Mouse (Mus musculus) mouse embryonic stem cell (cell line): ENCODE measurements around the gene Nfatc3.

Experiments used
- in situ Hi-C, 2 experiments: fragments of 300-500 bp; cut with MboI; formaldehyde crosslinking; loops; 1 replicate in 1 of 2; 3 replicates in 1 of 2; pipeline ENCODE4 v1.14.3; 2019 to 2020; ENCODE audit warnings: low sequenced_read_pairs in 2 of 2, low pct_unique_long_range_greater_than_20kb in 1 of 2, mixed read lengths in 1 of 2; ENCODE audit not compliant: unreplicated experiment in 1 of 2

The Nfatc3 gene

DNA sequence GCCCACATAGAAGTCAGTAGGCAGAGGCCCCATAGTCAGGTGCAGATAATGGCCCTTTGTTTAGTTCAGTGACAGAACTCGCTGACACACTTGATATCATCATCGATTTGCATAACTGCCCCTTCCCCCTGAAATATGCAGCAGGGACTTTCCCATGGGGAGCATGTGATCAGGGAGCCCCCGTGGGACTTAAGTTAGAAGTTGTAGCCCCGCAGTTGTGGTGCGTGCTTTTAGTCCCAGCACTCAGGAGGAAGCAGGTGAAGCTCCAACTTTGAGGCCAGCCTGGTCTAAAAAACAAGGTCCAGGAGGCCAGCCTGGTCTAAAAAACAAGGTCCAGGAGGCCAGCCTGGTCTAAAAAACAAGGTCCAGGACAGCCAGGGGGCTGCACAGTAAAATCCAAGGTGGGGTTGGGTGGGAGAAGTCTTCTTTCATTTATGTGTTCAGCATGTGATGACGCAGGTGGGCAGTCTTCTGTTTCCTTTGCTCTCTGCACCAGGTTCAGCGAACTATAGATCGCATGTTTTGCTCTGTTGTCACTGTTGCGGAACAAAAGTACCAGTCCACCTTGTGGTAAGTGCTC is 6.0 kb upstream of the Nfatc3 start:
- in situ Hi-C loops, result no loop called here

- in situ Hi-C loops, result no loop called here
Observed at GRCm38 (mm10) chr8:106054190-106054811, 4.3 kb upstream of the Nfatc3 start.

DNA sequence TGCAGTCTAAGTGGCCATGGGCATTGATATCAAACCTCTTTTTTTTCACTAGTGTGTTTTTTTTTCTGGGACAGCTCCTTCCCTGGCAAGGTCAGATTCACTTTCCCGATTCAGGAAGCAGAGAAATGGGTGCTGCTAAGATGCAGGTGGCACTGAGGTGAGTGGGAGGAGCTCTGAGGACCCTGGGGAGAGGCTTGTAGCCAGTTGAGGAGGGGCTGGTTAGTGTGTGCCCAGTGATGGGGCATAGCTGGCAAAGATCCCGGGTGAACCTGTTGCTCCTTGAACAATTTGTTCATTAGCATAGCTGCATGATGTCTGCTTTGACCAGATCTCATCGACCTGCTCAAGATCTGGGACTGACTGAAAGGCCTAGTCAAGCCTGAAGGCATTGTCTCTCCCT is 3.6 kb upstream of the Nfatc3 start:
- in situ Hi-C loops, result no loop called here

DNA sequence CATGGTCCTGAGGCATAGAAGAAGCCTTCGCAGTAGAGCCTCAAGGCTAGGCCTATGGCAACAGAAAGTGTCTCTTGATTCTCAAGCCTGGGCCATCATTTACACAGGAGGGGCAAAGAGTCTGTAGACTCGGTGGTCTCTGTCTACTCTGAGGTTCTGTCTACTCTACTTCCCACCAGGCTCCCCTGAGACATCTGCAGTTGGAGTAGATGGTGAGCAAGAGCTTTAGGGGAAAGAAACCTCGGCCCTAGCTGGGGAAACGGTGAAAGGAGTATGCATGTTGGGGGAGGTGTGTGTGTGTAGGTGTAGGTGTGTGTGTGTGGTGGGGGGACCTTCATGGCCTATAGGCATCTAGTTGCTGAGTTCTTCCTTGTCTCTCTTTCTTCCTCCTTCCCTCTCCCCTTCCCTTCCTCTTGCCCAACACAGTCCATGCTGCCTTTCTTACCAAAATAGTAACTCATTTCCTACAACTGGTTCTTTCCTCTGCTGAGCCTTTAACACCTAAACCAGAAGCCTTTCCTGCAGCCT is 2.1 kb upstream of the Nfatc3 start:
- in situ Hi-C loops, result no loop called here

- in situ Hi-C loops, result no loop called here
Observed at GRCm38 (mm10) chr8:106059613-106060371, 1.2 kb downstream of the Nfatc3 start.

DNA sequence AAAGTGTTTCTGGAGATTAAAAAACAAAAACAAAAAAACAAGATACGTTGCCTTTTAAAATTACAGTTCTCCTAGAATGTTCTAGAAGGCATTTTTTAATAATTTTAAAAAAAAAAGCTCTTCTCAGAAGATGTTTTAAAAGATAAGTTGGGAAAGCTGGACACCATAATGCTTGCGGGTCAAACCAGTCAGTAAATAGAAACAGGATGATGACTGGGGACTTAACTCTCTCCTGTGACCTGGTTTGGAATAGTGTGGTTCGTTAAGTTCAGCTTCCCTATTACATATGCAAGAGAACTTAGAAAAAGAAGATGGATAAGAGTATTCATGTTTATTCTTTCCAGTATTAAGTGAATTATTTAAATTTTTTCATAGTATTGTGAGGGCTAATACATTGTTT is 1.9 kb downstream of the Nfatc3 start:
- in situ Hi-C loops, result no loop called here

DNA sequence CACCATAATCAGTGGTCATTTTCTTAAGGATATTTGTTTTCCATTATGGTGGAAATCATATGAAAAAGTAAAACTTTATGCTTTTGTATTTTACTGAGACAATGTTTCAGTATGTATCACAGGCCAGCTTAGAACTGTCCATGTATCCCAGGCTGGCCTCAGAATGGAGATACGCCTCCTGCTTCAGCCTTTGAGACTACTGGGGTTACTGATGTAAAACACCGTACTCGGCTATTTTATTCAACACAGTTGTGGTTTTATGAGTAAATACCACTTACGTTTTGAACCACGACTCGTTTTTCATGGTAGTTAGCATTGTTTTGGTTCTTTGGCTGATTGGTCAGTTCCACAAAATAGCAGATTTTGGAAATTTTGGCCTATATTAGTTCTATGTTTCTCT is 3.0 kb downstream of the Nfatc3 start:
- in situ Hi-C loops, result no loop called here

GRCm38 (mm10) chr8:106063046-106063445 is 4.4 kb downstream of the Nfatc3 start:
- in situ Hi-C loops, result no loop called here

DNA sequence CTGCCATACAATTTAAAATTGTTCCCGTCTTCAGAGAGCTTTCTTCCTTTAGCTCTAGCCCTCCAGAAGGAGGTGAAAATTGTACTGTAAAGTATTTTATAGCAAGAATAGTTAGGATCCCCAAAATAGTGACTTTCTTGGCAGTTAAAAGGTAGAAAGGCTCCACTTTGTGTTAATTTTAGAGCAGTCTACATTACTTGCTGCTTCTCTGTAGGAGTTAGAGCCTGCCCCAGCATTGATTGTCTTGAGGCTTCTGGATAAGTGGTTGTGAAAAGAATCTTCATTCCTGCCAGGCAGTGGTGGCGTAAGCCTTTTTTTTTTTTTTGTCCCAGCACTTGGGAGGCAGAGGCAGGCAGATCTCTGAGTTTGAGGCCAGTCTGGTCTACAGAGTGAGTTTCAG is 8.1 kb downstream of the Nfatc3 start:
- in situ Hi-C loops, result no loop called here

DNA sequence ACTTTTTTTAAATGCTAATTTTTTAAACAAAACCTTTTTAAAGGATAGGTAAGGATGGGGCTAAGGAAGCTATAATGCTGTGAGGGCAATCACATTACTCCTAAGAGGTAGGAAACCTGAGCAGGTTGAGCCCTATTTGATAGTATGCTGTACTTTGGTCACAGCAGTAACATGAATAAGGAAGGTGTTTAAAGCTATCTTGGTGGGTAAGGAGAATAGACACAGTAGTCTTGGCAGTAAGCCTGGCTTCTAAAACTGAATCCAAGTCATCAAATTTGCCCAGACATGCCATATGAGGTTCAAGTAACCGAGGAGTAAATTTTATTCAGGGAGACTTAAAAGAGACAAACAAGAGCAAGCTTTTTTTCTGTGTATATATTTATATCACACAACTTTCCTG is 10.9 kb downstream of the Nfatc3 start:
- in situ Hi-C loops, result no loop called here

- in situ Hi-C loops, result no loop called here
Observed at GRCm38 (mm10) chr8:106072113-106072512, 13.5 kb downstream of the Nfatc3 start.

DNA sequence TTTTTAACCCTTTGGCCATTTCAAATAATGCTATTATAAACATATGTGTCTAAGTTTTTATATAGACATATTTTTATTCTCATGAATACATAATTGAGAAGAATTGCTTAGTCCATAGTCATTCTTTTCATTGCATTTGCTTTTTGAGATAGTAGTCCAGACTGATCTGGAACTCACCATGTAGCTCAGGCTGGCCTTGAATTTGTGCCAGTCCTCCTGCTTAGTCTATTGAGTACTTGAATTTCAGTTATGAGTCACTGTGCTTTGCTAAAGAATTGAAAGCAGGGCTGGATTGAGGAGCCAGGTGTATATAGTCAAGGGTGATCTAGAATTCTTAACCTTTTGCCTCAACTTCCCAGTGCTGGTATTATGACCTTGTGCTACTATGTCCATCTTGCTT is 15.6 kb downstream of the Nfatc3 start:
- in situ Hi-C loops, result no loop called here

- in situ Hi-C loops, result no loop called here
Observed at GRCm38 (mm10) chr8:106074659-106075058, 16.0 kb downstream of the Nfatc3 start.

GRCm38 (mm10) chr8:106075161-106075862 is 16.7 kb downstream of the Nfatc3 start:
- in situ Hi-C loops, result no loop called here

- in situ Hi-C loops, result no loop called here
Observed at GRCm38 (mm10) chr8:106075863-106076174, 17.2 kb downstream of the Nfatc3 start.

DNA sequence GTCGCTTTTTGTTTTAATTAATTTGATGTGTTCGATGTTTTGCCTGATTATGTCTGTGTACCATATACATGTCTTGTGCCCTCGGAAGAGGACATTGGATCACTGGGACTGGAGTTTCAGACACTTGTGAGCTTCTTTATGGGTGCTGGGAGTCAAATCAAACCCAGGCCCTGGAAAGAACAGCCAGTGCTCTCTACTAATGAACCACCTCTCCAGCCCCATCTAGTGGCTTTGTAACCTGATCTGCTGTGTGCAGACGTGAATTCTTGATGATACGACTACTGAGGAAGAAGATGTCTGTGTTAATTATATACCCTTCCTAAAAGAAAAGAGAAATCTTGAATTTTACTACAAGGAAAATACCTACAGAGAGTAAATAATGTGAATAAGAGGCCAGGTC is 18.0 kb downstream of the Nfatc3 start:
- in situ Hi-C loops, result no loop called here

DNA sequence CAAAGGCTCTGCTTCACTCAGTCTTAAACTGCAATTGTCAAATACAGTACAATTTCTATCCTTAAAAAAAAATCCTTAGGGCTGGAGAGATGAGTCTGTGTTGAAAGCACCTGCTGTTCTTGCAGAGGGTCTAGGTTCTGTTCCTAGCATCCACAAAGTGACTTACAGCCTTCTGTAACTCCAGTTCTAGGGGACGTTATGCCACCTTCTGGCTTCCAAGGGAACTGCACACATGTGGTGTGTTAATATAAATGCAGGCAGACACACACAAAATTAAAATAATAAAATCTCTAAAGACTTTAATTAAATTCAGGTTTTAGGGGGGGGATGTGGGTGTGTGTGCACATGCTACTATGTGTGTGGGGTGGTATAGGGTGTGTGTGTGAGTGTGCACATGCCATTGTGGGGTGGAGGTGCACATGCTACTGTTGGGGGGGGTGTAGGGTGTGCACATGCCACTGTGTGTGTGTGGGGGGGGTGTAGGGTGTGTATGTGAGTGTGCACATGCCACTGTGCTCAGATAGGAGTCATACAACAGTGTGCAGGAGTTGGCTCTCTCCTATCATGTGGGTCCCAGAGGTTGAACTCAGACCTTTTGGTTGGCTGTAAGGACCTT is 18.9 kb downstream of the Nfatc3 start:
- in situ Hi-C loops, result no loop called here

- in situ Hi-C loops, result no loop called here
Observed at GRCm38 (mm10) chr8:106102321-106102720, 43.7 kb downstream of the Nfatc3 start.

- in situ Hi-C loops, result no loop called here
Observed at GRCm38 (mm10) chr8:106103888-106104287, 45.2 kb downstream of the Nfatc3 start.
